ENCODE assay signal across 9 mouse cellular contexts in genomic region chr19:23960275-23960674, GRCm38 (mm10).
DNase-seq lines count a peak whose midpoint lies in the region; ATAC-seq and TF ChIP-seq lines count a peak whose summit lies in the region.
"Had no signal": no experiment of that assay in that cellular context is flagged by ENCODE, and none has a peak within 500 bp of the region (broad histone marks: within the 10 kb centered on the region; RNA-seq: fewer than 3 reads in every experiment).

No protein-coding gene starts in this region.

- 0 out of 2 replicates have a peak, but pooled peaks cover 4% of the 10 kb centered on the region for H3K4me1 ChIP-seq in midbrain, postnatal 0 days (ENCODE audit: insufficient read depth, low read length)
- H3K4me1 ChIP-seq: stomach, embryonic 15.5 days had no signal

- no peaks in the 10 kb centered on the region for H3K36me3 ChIP-seq in midbrain, postnatal 0 days (ENCODE audit: insufficient read depth, low read length)
- H3K36me3 ChIP-seq: stomach, embryonic 15.5 days had no signal

- no peak overlapping the region for H3K27ac ChIP-seq in midbrain, postnatal 0 days (ENCODE audit: low read depth, low read length)
- H3K27ac ChIP-seq: stomach, embryonic 15.5 days had no signal

- H3K27me3 ChIP-seq in midbrain, postnatal 0 days (ENCODE audit: insufficient read depth, low read length): no peaks in the 10 kb centered on the region
- H3K27me3 ChIP-seq: stomach, embryonic 15.5 days had no signal

- TF ChIP-seq CTCF in midbrain, postnatal 0 days (IDR thresholded peaks at IDR 0.05): no peak; the same call in 1 of the 2 replicates

- WGBS in midbrain, postnatal 0 days: 43% methylated on average over 3 of the region's 3 CpGs

- H3K9me3 ChIP-seq in midbrain, postnatal 0 days (ENCODE audit: low read length): no peaks in the 10 kb centered on the region
- H3K9me3 ChIP-seq: stomach, embryonic 15.5 days had no signal

- no peak overlapping the region for H3K9ac ChIP-seq in midbrain, postnatal 0 days (replicated peaks; ENCODE audit: low read length, poor library complexity, severe bottlenecking)
- H3K9ac ChIP-seq: stomach, embryonic 15.5 days had no signal

- H3K4me3 ChIP-seq in midbrain, postnatal 0 days (ENCODE audit: low read depth, low read length): no peak overlapping the region
- H3K4me3 ChIP-seq: stomach, embryonic 15.5 days had no signal

- DNase-seq in adrenal gland, postnatal 10 days: peak; percentile 16
- DNase-seq in adrenal gland, postnatal 25 days: no peak
- DNase-seq in right cerebral cortex, postnatal 4 days: peak; percentile 60
- DNase-seq in right cerebral cortex, adult 2 months (ENCODE audit: low spot score in 2 of 2): no peak
- DNase-seq in kidney, adult 18-20 months: peak; percentile 42
- DNase-seq in midbrain, postnatal 0 days (ENCODE audit: low spot score): peak; percentile 69
- DNase-seq in left cerebral cortex, adult 8-10 months (ENCODE audit: low spot score in 2 of 2): no peak
- DNase-seq in urinary bladder, adult 18-20 months (ENCODE audit: low spot score in 2 of 2): no peak

- H3K4me2 ChIP-seq in midbrain, postnatal 0 days (ENCODE audit: low read depth, low read length, poor library complexity, severe bottlenecking): no peak overlapping the region
- H3K4me2 ChIP-seq: stomach, embryonic 15.5 days had no signal

- no peak; the same call in 1 of the 2 replicates for ATAC-seq in midbrain, postnatal 0 days (ENCODE audit: low FRiP score)

Comparison
In these comparisons a context has a peak if more than half of its experiments do, and no peak if none do; other contexts are left out.
1. DNase-seq: peak in adrenal gland, postnatal 10 days (single experiment), right cerebral cortex, postnatal 4 days (single experiment), kidney, adult 18-20 months (single experiment) and midbrain, postnatal 0 days (single experiment); none in adrenal gland, postnatal 25 days (single experiment), right cerebral cortex, adult 2 months (0 of 2), left cerebral cortex, adult 8-10 months (0 of 2) and urinary bladder, adult 18-20 months (0 of 2).